Mouse (Mus musculus) activated CD4-positive, CD25-positive, alpha-beta regulatory T cell, adult 4 months (primary cell): Measurements from ENCODE around the gene Asb11. TPM values are rescaled to one million over a fixed set of nuclear protein-coding genes. Genes with fewer than 3 reads are reported as not detected.

Source experiments
- ATAC-seq: one replicate; pipeline ENCODE4 v1.8.0; 2017
- polyA plus RNA-seq, 2 experiments: library from polyadenylated mRNA; unstranded; fragments of 100-300 nt; shearing (Covaris generic); gene quantifications; one replicate each; pipeline ENCODE4 v1.2.1; 2017

Asb11 gene
- polyA plus RNA-seq = not detected

DNA sequence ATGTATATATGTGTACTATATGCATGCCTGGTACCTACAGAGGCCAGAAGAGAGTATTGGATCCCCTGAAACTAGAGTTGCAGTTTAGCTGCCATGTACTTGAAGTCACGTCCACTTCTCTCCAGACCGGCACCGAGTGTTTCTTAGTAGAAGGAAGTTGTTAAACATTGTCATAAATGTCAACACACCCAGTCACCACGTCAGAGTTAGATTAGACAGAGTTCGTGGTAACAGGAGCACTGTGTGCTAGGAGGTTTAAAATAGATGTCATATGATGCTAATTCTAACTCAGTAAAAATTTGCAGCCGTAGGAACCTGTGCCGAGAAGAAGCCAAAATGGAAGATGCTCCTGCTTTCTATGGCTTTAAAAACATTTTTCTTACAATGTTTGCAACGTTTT is at the start of gene Asb11:
Gene Asb11, plus strand, starts transcription at position 286 of the 400 bp plus-strand sequence.
- no peak for ATAC-seq

DNA sequence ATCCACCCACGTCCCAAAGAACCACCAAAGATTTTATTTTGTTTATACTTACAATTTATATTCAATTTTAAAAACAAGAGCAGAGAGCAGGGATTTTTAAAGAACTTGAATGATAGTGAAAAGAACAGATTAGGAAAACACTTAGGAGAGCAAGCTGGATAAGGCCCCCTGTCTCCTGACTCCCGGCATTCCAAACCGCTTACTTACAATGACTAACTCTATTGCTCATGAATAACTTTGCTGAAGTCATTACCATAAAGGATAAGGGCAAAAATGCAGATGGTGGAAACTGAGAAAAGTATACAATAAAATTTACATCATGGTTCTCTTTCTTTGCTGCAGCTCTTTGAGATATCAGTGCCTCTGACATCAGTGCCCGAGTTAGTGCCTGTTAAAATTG is 42.7 kb upstream of the Asb11 start:
- no peak for ATAC-seq

DNA sequence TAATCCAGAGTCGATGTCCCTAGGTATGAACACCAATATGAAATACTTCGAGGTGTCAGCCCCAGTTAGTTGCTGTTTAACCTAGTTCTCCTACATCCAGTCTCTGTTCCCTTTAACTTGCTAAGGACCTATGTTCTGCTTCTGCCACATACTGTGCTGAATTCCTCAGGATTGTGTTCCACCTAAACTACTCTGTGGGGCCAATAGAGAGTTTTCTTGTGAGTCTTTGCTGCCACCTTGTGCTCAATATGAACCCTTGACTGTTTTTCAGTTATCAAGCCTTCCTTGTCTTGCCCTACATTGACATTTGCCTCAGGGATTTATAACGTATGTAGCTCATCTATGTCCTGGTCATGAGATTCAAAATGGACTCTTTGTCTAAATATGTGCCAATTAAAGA is 38.3 kb upstream of the Asb11 start:
- peak; percentile 61 for ATAC-seq

DNA sequence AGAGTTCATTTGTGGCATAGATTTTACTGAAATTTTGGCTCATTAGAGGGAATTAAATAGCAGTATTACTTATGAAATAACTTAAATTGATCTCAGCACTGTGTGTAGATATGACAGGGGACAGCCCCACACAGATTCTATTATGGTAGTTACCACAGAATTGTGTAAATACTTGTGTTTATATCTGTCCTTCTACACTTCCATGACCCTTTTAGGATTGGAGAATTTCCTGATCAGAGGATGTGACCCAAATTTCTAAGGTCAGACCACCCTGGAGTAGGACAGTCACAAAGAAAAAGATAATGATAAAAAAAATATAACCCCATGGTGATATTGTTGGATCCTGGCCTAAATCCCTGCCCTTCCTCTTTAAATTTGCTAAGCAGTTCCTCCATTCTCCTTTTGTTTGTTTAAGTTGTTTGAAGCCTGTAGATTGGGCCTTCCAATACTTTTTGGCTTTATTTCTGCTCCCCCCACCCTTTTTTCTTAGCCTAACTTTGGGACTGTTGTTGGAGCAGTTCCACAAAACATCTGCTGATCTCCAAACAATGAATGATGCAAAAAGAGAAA is 31.6 kb upstream of the Asb11 start:
- no peak for ATAC-seq

DNA sequence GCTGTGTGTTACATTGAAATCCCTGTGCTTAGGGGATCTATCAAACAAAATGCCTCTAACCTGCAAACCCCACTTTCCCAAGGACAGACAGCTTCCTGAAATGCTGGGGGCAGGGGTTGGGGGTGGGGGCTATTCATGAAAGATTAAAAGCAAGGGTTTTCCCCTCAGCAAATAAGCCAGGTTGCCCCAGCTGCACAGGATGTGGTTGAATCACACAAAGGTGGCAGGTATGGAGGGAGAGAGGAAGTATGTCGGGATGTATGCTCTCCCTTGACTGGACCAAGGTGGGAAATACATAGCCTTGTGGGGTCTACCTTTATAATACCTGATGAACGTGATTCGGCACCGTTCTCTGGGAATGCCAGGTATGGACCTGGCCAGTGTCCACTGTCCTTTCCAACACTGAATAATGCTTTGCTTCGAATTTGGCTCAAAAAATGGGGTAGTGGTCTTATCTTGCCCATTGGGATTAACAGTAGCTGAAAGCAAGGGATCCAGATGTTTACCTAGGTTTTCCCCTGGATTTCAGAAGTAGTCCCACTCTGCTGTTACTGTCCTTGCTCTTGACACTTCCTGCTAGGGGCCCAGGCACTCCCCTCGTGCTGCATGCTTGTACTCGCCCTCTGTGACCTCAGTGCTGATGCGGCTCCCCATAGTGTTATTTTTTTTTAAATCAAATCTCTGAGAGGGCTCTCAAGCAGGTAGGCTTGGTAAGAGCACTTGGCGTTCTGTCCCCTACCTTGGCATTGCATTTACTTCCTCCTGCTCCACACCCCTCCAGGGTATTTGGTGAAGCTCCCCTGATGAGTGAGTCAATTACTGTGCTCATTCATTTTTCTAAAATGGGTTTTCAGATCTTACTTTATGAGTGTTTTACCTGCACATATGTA is 30.4 kb upstream of the Asb11 start:
- peak; percentile 95 for ATAC-seq

DNA sequence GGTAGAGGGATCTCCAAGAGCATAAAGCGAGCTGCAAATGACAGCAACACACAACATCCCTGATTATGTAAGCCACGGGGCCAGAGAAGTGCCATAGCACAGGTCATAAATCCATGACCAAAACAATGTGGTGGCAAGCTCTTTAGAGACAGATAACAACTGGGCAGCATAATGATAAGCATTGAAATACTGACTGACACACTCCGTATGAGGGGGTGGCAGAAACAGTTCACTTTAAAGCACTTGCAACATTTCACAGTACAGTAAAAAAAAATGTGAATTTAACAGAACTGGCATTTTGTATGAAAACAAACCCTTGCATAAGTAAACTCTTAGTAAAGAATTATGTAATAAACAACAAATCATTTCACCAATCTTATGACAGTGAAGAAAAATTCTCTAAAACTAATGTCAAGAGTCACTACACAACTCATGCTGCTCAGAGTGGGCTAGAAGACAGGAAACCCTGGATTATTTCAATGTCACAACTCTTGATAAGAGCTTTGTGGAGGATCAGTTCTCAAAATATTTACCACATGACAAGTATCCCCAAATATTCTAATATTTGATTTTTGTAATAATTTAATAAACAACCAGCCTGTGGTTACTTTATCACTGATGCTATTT is 28.4 kb upstream of the Asb11 start:
- ATAC-seq = no peak

DNA sequence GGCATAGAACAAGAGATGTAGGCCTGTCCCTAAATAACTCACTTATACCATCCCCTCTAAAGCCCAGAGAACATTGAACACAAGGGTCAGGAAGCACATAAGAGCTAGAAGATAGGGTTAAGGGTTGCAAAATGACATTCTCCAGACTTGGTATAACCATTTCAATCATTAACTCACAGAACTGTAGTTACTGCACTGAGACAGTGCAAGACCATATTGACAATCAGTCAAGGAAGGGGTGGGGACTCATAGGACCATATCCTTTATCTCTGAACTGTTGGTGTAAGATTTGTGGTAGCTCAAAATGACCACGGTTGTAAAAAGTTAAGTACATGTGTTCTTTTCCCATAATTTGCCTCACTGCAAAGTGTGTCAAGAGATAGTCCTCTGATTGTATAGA is 26.2 kb upstream of the Asb11 start:
- no peak for ATAC-seq

DNA sequence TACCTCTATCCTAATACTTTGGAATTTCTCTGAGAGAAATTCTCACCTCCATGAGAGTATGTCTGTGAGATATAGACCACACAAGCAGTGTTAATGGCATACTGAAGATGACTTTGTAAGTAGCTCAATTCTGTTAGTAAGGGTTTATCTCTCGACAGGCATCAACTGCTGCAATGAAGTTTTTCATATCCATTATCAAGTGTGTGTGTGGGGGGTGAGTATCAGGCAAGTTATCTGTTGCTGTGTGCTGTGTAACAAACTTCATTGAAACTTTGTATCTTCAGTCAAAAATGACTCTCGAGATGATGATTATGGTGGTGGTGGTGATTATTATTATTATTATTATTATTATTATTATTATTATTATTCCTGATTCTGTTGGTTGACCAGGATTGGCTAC is 20.0 kb upstream of the Asb11 start:
- no peak for ATAC-seq

DNA sequence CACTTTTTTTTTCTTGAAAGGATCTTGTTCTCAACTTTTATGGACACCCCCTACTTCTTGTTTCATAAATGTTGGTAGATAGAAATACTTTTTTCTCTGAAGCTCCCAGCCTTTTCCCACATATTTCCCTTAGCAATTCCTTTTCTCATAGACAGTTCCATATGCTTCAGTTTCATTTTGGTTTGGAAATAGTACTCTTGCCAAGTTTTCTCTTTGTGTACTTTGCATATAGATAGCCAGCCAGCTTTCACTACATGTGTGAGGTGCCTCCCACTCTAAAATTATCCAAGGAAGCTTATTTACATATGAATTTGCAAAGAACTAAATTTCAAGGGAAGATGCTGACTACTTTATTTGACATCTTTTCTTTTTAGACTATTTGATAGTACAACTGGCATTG is 18.8 kb upstream of the Asb11 start:
- no peak for ATAC-seq

DNA sequence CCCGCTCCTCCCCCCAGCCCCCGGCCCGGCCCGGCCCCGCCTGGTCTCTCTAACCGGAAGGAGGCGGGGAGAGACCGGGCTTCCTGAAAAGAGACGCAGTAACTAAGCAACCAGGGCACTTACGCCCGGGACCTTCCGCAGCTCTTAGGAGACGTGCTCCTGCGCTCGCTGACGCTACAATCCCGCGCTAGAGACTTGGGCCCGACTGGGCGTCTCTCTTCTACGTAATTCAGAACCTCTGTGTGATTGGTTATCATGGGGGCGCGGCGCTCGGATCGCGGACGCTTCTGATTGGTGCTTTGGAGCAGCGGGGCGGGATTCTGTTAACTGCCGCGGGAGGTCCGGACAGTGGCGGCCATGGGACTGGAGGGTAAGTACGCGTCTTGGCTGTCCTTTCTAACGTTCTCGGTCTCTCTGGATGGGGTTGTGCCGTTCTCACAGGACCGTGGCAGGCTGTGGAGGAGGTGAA is 17.3 kb upstream of the Asb11 start, which contains the start of gene Piga:
Gene Piga, plus strand, starts transcription at position 317 of the 469 bp plus-strand sequence.
- peak; percentile 96 for ATAC-seq

DNA sequence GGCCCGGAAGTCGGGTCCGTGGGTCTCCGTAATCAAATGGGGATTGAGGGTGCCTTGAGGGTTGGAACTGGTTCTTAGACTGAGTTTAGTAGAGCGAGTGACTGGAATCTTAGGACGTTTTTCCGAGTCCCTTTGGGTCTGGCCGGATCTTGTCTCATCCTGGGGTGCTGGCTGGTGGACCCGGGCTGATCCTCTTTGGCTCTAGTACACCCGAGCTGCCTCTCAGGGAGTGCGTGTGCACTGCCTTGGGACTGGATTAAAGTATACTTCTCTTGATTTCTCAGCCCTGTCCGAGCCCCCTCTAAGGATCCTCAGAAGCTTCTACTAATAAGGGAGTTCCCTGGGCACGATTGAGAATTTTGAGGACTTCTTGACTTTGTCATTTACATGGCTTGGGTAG is 16.8 kb upstream of the Asb11 start:
- ATAC-seq = no peak

DNA sequence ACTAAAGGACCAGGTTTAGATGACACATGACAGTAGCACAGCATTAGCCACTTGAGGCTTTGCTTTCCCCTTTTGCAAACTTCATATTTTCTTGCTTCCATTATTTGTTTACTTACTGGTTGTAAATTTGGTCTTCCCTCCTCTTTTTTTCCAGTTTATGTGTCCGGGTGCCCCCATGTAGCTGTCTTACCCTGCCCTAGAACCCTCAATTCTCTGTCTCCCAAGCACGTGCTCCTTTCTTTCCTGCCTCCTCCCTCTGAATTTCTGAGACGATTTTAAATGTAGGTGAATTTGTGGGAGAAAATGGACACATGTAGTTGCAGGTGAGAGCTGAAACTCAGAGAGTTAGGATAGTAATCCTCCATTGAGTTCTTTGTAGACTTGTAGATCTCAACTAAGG is 16.3 kb upstream of the Asb11 start:
- no peak for ATAC-seq

DNA sequence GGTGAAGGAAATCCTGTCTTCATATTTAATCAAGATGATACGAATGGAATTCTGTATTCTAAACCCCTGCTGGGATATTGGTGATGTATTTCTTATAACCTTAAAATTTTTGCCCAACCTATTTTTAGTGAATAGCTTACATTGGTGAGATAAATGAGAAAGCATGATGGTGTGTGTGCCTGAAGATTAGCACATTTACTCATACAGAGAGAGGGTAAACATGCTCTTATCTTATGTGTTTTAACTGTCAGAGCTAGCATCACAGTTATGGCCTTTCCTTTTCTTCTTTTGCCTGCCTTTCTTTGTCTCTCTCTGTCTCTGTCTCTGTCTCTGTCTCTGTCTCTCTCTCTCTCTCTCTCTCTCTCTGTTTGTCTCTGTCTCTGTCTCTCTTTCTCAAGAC is 12.0 kb upstream of the Asb11 start:
- ATAC-seq = no peak

DNA sequence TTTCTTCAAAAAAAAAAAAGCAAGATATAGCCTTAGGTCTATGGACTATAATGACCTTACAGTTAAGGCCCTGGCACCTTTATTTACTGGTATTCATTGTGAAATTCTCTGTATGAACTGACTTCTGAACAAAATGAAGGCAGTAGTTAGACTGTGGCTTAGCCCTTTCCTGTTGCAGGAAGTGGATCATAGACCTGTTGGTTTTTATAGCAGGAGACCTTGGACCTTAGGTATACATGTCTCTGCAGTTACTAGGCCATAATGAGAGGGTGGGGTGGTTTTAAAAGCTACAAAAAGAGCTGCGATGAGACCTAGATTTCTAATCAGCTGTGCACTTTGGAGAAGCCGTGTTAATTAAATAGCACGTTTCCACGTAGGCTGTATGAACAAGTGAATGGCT is 9.5 kb upstream of the Asb11 start:
- peak; percentile 43 for ATAC-seq

DNA sequence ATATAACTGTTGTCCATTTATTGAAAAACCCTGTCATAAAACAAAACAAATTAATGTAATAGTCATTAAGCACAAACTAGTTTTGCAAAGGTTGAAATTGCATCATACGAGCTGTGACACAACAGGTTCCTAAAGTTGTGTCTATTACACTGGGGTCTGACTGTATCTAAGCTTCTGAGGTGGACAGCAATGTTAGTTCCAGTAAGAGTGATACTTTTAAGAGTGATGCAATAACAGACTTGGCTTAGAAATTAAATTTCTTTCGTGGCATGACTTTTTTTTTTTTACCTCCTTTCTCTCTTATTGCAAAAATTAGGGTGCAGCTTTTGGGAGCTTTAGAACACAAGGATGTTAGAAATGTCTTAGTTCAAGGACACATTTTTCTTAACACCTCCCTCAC is 8.6 kb upstream of the Asb11 start:
- ATAC-seq = no peak

DNA sequence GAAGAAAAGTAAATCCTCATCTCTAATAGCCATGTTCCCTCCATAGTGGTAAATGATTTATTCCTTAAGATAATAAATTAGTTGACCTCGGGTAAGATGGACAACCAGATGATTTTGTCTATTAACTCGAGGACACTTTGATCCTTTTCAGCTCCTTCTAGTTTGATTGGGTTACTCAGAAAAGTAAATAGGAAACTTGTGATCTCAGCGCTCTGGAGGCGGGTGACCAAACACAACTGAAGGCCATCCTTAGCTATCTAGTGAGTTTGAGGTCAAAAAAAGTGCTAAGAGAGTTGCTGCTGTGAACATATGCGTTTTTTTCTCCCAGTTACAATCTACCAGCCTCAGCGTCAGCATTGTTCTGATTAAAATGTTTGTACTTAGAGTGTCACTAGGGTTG is 6.2 kb upstream of the Asb11 start:
- ATAC-seq = no peak

DNA sequence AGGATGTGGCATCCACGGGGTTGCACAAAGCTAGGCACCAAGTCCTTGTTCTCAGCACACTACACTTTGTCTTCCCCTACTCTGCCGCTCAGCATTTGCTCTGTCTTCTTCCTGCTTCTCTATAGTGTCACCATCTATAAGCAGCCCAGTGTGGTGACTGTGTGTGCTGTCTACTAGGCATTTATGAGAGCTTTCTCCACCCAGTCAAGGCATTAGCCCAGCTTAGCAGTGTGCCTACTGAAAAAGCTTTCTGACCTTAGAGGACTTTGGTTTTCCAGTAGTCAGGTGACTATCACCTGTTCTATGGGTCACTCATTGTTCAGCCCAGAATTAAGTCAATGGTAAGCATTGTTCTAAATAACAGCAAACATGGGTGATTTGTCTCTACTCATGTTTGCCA is 5.7 kb upstream of the Asb11 start:
- no peak for ATAC-seq

DNA sequence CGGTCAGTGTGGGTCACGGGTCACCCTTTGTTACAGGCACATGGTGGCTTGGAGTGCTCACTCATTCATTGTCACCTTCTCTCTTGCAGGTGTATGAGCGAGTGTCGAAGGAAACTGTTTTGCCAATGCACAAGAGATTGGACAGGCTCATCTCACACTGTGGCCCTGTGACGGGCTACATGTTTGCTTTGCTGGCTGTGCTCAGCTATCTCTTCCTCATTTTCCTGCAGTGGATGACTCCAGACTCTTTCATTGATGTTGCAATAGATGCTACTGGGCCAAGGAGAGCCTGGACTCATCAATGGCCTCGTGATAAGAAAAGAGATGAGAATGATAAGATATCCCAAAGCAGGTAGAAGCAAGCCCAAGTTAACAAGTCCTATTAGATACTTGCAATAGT is 5.3 kb upstream of the Asb11 start:
- no peak for ATAC-seq

DNA sequence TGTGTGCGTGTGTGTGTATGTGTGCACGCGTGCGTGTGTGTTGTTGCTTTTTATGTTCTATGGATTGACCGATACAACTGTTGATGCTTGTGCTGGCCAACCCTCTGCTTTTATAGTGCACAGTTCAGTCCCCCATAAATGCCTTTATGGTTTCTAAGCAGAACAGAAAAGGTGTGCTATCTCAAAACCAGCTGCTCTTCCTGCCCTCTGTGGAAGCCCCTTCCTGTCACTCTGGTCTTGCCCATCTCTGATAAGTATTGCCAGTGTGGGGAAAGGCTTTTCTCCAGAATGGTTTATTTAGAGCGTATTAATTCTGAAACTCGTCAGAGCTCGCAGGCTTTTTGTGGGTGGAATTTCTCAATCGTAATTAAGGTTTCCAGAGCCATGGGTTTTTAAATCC is 4.1 kb upstream of the Asb11 start:
- no peak for ATAC-seq

DNA sequence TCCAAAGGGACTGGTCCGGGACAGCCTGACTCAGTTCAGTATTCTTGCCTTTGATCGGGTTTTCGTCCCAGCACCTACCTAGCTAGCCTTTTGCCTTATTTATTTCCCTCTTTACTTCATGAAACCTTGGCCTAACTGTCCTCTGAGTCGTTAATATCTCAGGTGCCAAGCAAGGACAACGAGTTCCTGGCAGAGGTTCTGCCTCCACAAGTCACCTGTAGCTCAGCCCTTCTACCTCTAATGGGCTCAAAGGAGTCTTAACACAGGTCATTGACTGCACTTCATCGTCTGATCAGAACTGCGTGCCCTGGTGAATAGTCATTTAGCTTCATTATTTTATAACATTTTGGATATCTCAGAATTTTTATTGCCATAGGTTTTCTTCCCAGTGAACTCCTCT is 2.7 kb downstream of the Asb11 start:
- no peak for ATAC-seq

DNA sequence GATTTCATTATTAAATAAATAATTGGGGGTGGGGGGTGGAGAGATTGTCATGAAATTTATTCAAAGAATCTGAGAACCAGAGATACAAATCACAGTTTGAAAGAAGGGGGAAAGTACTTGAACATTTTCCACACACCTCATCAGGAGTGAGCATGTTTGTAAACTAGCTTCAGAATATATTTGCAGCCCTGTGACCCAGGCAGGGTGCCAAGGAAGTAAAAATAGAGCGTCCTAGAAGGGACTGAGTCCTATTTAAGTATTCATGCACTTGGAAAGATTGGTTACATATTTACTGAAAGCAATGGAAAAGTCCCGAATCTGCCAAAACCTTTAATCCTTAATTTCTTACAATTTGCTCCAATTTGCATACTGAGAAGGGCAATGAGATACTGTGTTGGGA is 3.3 kb downstream of the Asb11 start:
- no peak for ATAC-seq

DNA sequence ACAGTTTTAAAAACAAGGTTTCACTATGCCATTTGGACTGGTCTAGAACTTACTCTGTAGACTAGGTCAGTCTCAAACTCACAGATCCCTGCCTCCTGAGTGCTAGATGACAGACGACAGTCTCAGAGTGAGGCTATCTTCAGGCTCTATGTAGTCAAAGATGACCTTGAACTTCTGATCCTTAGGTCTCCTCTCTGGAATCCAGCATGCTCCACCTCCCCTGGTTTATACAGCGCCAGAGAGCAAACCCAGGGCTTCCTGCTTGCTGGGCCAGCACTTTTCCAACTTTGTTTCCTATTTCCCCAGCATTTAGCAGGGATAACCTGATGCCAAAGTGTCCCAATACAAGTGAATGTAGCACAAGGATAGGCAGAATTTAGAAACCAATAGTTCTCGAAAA is 3.9 kb downstream of the Asb11 start:
- no peak for ATAC-seq

DNA sequence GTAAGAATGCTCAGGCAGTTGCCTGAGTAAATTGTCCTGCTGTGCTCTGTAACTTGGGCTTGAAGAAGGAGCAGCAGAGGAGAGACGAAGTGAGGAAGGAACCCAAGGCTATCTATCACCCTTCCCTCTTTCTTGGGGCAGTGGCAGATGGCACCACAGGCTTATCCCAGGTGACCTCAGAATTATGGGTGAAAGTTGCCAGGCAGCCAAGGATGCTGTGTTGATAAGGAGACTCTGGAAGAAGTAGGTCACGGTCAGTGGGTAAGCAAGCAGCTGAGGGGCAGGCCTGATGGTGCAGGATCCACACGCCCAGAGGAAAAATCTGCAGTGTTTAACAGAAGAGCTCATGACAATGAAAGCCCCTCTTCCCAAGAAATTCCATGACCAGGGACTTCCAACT is 4.5 kb downstream of the Asb11 start:
- no peak for ATAC-seq

DNA sequence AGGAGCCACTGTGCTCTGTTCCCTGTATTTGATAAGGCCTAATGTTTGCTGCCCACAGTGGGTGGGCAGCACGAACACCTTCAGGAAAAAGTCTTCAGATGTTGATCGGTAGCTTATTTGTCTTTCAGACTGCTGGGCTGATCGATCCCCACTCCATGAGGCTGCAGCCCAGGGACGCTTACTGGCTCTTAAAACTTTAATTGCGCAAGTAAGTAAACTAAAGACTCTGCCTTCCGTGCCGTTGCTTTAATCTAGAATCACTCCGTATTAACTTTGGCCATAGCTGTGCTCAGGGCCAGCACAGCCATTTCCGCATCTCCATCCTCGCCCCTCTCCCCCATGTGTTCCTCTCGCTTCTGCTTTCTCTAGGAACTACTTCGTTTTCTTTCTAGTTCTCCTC is 8.8 kb downstream of the Asb11 start:
- no peak for ATAC-seq
